Mouse (Mus musculus): ENCODE results near the gene Ttc39d. TPM values are rescaled to one million over a fixed set of nuclear protein-coding genes. Genes with fewer than 3 reads are reported as not detected.
"Not testable (repeated sequence)": the region's sequence is repeated elsewhere in the genome, so short reads cannot be mapped to it uniquely, and the experiment has no call there.

Ttc39d gene
- polyA plus RNA-seq, 1 experiment from 2014 or later = 0.24 TPM

GRCm38 (mm10) chr17:80175386-80175739, 31.9 kb upstream of the Ttc39d start:
- 79% methylated on average over 4 of the region's 4 CpGs for WGBS (ENCODE audit: insufficient replicate concordance)
- H3K4me3 ChIP-seq (ENCODE audit: low read depth, low read length) = no peak overlapping the region
- H3K9me3 ChIP-seq (replicated peaks; ENCODE audit: control insufficient read depth, low read length) = no peaks in the 10 kb centered on the region
- H3K4me1 ChIP-seq (ENCODE audit: control insufficient read depth, insufficient read depth, low read length) = 0 out of 2 replicates have a peak, but pooled peaks cover 3% of the 10 kb centered on the region
- H3K27ac ChIP-seq (ENCODE audit: low read depth, low read length) = no peak overlapping the region
- H3K9ac ChIP-seq (ENCODE audit: low read depth, low read length) = no peak overlapping the region
- no peaks in the 10 kb centered on the region for H3K27me3 ChIP-seq (ENCODE audit: control insufficient read depth, insufficient read depth, low read length)
- no peak for ATAC-seq (replicated peaks; ENCODE audit: insufficient number of reproducible peaks, low FRiP score, low TSS enrichment)
- H3K4me2 ChIP-seq = no peak overlapping the region
- H3K36me3 ChIP-seq (ENCODE audit: control insufficient read depth, insufficient read depth, low read length) = no peaks in the 10 kb centered on the region

GRCm38 (mm10) chr17:80175966-80176365, 31.3 kb upstream of the Ttc39d start:
- Histone ChIP-seq H3K4me2 (no peak overlapping the region), H3K4me1 (ENCODE audit: control insufficient read depth, insufficient read depth, low read length) (0 out of 2 replicates have a peak, but pooled peaks cover 3% of the 10 kb centered on the region), H3K27ac (ENCODE audit: low read depth, low read length) (no peak overlapping the region), H3K4me3 (ENCODE audit: low read depth, low read length) (no peak overlapping the region), H3K9ac (ENCODE audit: low read depth, low read length) (no peak overlapping the region), H3K9me3 (replicated peaks; ENCODE audit: control insufficient read depth, low read length) (no peaks in the 10 kb centered on the region), H3K36me3 (ENCODE audit: control insufficient read depth, insufficient read depth, low read length) (no peaks in the 10 kb centered on the region), H3K27me3 (ENCODE audit: control insufficient read depth, insufficient read depth, low read length) (no peaks in the 10 kb centered on the region)
- 79% methylated on average over 3 of the region's 3 CpGs for WGBS (ENCODE audit: insufficient replicate concordance)
- ATAC-seq (replicated peaks; ENCODE audit: insufficient number of reproducible peaks, low FRiP score, low TSS enrichment) = no peak

- H3K36me3 ChIP-seq (ENCODE audit: control insufficient read depth, insufficient read depth, low read length); H3K4me3 ChIP-seq (ENCODE audit: low read depth, low read length); H3K4me1 ChIP-seq (ENCODE audit: control insufficient read depth, insufficient read depth, low read length); H3K4me2 ChIP-seq; H3K27me3 ChIP-seq (ENCODE audit: control insufficient read depth, insufficient read depth, low read length); H3K9ac ChIP-seq (ENCODE audit: low read depth, low read length); H3K27ac ChIP-seq (ENCODE audit: low read depth, low read length); ATAC-seq (replicated peaks; ENCODE audit: insufficient number of reproducible peaks, low FRiP score, low TSS enrichment); H3K9me3 ChIP-seq (replicated peaks; ENCODE audit: control insufficient read depth, low read length): not testable (repeated sequence)
- 96% methylated on average over 3 of the region's 3 CpGs for WGBS (ENCODE audit: insufficient replicate concordance)
These were observed 28.4 kb upstream of the Ttc39d start for GRCm38 (mm10) chr17:80178846-80179245.

- Histone ChIP-seq H3K27ac (ENCODE audit: low read depth, low read length) (no peak overlapping the region), H3K9ac (ENCODE audit: low read depth, low read length) (no peak overlapping the region), H3K36me3 (ENCODE audit: control insufficient read depth, insufficient read depth, low read length) (no peaks in the 10 kb centered on the region), H3K4me2 (no peak overlapping the region), H3K4me1 (ENCODE audit: control insufficient read depth, insufficient read depth, low read length) (0 out of 2 replicates have a peak, but pooled peaks cover 2% of the 10 kb centered on the region), H3K9me3 (replicated peaks; ENCODE audit: control insufficient read depth, low read length) (no peaks in the 10 kb centered on the region), H3K27me3 (ENCODE audit: control insufficient read depth, insufficient read depth, low read length) (no peaks in the 10 kb centered on the region), H3K4me3 (ENCODE audit: low read depth, low read length) (no peak overlapping the region)
- 0% methylated on average over 6 of the region's 6 CpGs for WGBS (ENCODE audit: insufficient replicate concordance)
- ATAC-seq (replicated peaks; ENCODE audit: insufficient number of reproducible peaks, low FRiP score, low TSS enrichment) = peak; percentile 26; the same call in 1 of the 2 replicates
These were observed 27.3 kb upstream of the Ttc39d start for GRCm38 (mm10) chr17:80179959-80180358.

GRCm38 (mm10) chr17:80180468-80180867, 26.8 kb upstream of the Ttc39d start:
- Histone ChIP-seq H3K27ac (ENCODE audit: low read depth, low read length) (no peak overlapping the region), H3K9me3 (replicated peaks; ENCODE audit: control insufficient read depth, low read length) (no peaks in the 10 kb centered on the region), H3K9ac (ENCODE audit: low read depth, low read length) (no peak overlapping the region), H3K36me3 (ENCODE audit: control insufficient read depth, insufficient read depth, low read length) (no peaks in the 10 kb centered on the region), H3K4me1 (ENCODE audit: control insufficient read depth, insufficient read depth, low read length) (no peaks in the 10 kb centered on the region), H3K27me3 (ENCODE audit: control insufficient read depth, insufficient read depth, low read length) (no peaks in the 10 kb centered on the region), H3K4me2 (no peak overlapping the region), H3K4me3 (ENCODE audit: low read depth, low read length) (no peak overlapping the region)
- no peak; the same call in 1 of the 2 replicates for ATAC-seq (replicated peaks; ENCODE audit: insufficient number of reproducible peaks, low FRiP score, low TSS enrichment)

- ATAC-seq (replicated peaks; ENCODE audit: insufficient number of reproducible peaks, low FRiP score, low TSS enrichment) = no peak
- H3K4me3 ChIP-seq (ENCODE audit: low read depth, low read length) = no peak overlapping the region
- no peaks in the 10 kb centered on the region for H3K4me1 ChIP-seq (ENCODE audit: control insufficient read depth, insufficient read depth, low read length)
- H3K9ac ChIP-seq (ENCODE audit: low read depth, low read length) = no peak overlapping the region
- no peaks in the 10 kb centered on the region for H3K9me3 ChIP-seq (replicated peaks; ENCODE audit: control insufficient read depth, low read length)
- no peaks in the 10 kb centered on the region for H3K36me3 ChIP-seq (ENCODE audit: control insufficient read depth, insufficient read depth, low read length)
- no peaks in the 10 kb centered on the region for H3K27me3 ChIP-seq (ENCODE audit: control insufficient read depth, insufficient read depth, low read length)
- 82% methylated on average over 10 of the region's 10 CpGs for WGBS (ENCODE audit: insufficient replicate concordance)
- no peak overlapping the region for H3K4me2 ChIP-seq
- H3K27ac ChIP-seq (ENCODE audit: low read depth, low read length) = no peak overlapping the region
These were observed 23.6 kb upstream of the Ttc39d start for GRCm38 (mm10) chr17:80183615-80184014.

GRCm38 (mm10) chr17:80193075-80193474, 14.2 kb upstream of the Ttc39d start:
- no peaks in the 10 kb centered on the region for H3K9me3 ChIP-seq (replicated peaks; ENCODE audit: control insufficient read depth, low read length)
- ATAC-seq (replicated peaks; ENCODE audit: insufficient number of reproducible peaks, low FRiP score, low TSS enrichment) = no peak
- H3K9ac ChIP-seq (ENCODE audit: low read depth, low read length) = no peak overlapping the region
- H3K27ac ChIP-seq (ENCODE audit: low read depth, low read length) = no peak overlapping the region
- H3K27me3 ChIP-seq (ENCODE audit: control insufficient read depth, insufficient read depth, low read length) = no peaks in the 10 kb centered on the region
- H3K4me2 ChIP-seq = no peak overlapping the region
- H3K4me1 ChIP-seq (ENCODE audit: control insufficient read depth, insufficient read depth, low read length) = no peaks in the 10 kb centered on the region
- H3K4me3 ChIP-seq (ENCODE audit: low read depth, low read length) = no peak overlapping the region
- H3K36me3 ChIP-seq (ENCODE audit: control insufficient read depth, insufficient read depth, low read length) = peaks cover 10% of the 10 kb centered on the region
- WGBS (ENCODE audit: insufficient replicate concordance) = 67% methylated on average over 5 of the region's 5 CpGs

- no peak for ATAC-seq (replicated peaks; ENCODE audit: insufficient number of reproducible peaks, low FRiP score, low TSS enrichment)
- no peak overlapping the region for H3K9ac ChIP-seq (ENCODE audit: low read depth, low read length)
- H3K36me3 ChIP-seq (ENCODE audit: control insufficient read depth, insufficient read depth, low read length) = peaks cover 23% of the 10 kb centered on the region
- no peak overlapping the region for H3K4me2 ChIP-seq
- no peak overlapping the region for H3K4me3 ChIP-seq (ENCODE audit: low read depth, low read length)
- WGBS (ENCODE audit: insufficient replicate concordance) = 89% methylated on average over 3 of the region's 3 CpGs
- H3K27ac ChIP-seq (ENCODE audit: low read depth, low read length) = no peak overlapping the region
- no peaks in the 10 kb centered on the region for H3K4me1 ChIP-seq (ENCODE audit: control insufficient read depth, insufficient read depth, low read length)
- no peaks in the 10 kb centered on the region for H3K9me3 ChIP-seq (replicated peaks; ENCODE audit: control insufficient read depth, low read length)
- H3K27me3 ChIP-seq (ENCODE audit: control insufficient read depth, insufficient read depth, low read length) = no peaks in the 10 kb centered on the region
These were observed 8.0 kb upstream of the Ttc39d start for GRCm38 (mm10) chr17:80199160-80199778.

GRCm38 (mm10) chr17:80205657-80206056, 1.6 kb upstream of the Ttc39d start:
- no peak for ATAC-seq (replicated peaks; ENCODE audit: insufficient number of reproducible peaks, low FRiP score, low TSS enrichment)
- no peak overlapping the region for H3K27ac ChIP-seq (ENCODE audit: low read depth, low read length)
- 17% methylated on average over 5 of the region's 5 CpGs for WGBS (ENCODE audit: insufficient replicate concordance)

More at GRCm38 (mm10) chr17:80205657-80206056, 1.6 kb upstream of the Ttc39d start:
- H3K4me2 ChIP-seq = peak overlapping the region; percentile 87
- peaks cover 13% of the 10 kb centered on the region for H3K36me3 ChIP-seq (ENCODE audit: control insufficient read depth, insufficient read depth, low read length)
- H3K9ac ChIP-seq (ENCODE audit: low read depth, low read length) = peak overlapping the region; percentile 99
- H3K4me3 ChIP-seq (ENCODE audit: low read depth, low read length) = peak overlapping the region; percentile 80
- peaks cover 3% of the 10 kb centered on the region; the same call in 1 of the 2 replicates for H3K4me1 ChIP-seq (ENCODE audit: control insufficient read depth, insufficient read depth, low read length)
- no peaks in the 10 kb centered on the region for H3K27me3 ChIP-seq (ENCODE audit: control insufficient read depth, insufficient read depth, low read length)
- no peaks in the 10 kb centered on the region for H3K9me3 ChIP-seq (replicated peaks; ENCODE audit: control insufficient read depth, low read length)

All from heart, embryonic 11.5 days (tissue).